Comparison of ENCODE assay signal across 8 mouse cellular contexts in the genomic region with DNA sequence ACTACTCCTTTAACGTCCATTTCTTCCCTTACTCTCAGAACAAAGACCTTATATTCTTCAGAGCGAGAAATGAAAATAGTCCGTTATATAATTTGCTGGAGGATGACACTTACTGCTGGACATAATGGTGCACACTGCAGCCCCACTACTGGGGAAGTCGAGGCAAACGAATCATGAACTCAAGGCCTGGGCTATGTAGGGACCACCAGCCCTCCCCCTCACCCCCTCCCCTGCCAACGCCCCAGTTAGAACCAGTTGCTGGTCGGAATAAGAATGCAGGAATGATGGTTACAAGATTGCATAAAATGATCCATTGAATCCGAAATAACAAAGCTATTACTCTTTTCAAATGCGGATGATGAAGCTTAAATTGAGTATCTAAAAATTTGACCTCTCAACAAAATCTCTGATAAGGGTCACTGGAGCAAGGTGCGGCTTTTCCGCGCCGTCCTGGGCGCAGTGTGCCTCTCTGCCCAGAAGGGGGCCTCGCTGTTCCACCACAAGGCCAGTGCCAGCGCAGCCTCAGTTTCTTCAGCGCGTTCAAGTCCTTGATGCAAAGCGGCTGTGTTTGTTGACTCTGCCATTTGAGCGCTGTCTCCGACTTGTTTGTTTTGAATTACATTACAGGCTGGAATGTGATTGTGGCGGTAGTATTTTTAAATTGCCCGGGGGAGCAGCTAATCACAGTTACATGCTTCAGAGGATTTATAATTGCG. TPM values are rescaled to one million over a fixed set of nuclear protein-coding genes. Genes with fewer than 3 reads are reported as not detected.
DNase-seq lines count a peak whose midpoint lies in the region; ATAC-seq and TF ChIP-seq lines count a peak whose summit lies in the region.

No protein-coding gene starts in this region.

- peak; percentile 52 for DNase-seq in cerebellum, adult 11-12 months
- DNase-seq in forelimb bud, embryonic 11.5 days (ENCODE audit: low read depth, low spot score), result peak; percentile 71
- peak; percentile 81 for DNase-seq in hindbrain, embryonic 11.5 days (ENCODE audit: low spot score)
- peak; percentile 61 to 71 for DNase-seq in layer of hippocampus, postnatal 14 days (ENCODE audit: low spot score in 2 of 2)
- DNase-seq in lung, postnatal 14 days, result peak; percentile 66
- peak; percentile 66 for DNase-seq in retina, postnatal 1 day
- DNase-seq in thymus, postnatal 4 days, result peak; percentile 82

- 27% methylated on average over 24 of the region's 24 CpGs for WGBS in hindbrain, embryonic 11.5 days

- TF ChIP-seq CTCF in ES-Bruce4 (IDR thresholded peaks at IDR 0.05; ENCODE audit: low read depth, low read length), result peak; percentile 88

- no peak overlapping the region for H3K4me2 ChIP-seq in hindbrain, embryonic 11.5 days (replicated peaks; ENCODE audit: low read depth, low read length)

- no peaks in the 10 kb centered on the region for H3K27me3 ChIP-seq in ES-Bruce4 (ENCODE audit: control insufficient read depth, insufficient read depth, low read length, poor library complexity, severe bottlenecking)
- H3K27me3 ChIP-seq in hindbrain, embryonic 11.5 days (ENCODE audit: control insufficient read depth, insufficient read depth, low read length), result no peaks in the 10 kb centered on the region

- no peak overlapping the region for H3K27ac ChIP-seq in ES-Bruce4 (ENCODE audit: insufficient read depth, low read length)
- H3K27ac ChIP-seq in hindbrain, embryonic 11.5 days (ENCODE audit: low read depth, low read length), result no peak overlapping the region

- no peaks in the 10 kb centered on the region for H3K4me1 ChIP-seq in ES-Bruce4 (ENCODE audit: control insufficient read depth, insufficient read depth, low read length)
- H3K4me1 ChIP-seq in hindbrain, embryonic 11.5 days (replicated peaks; ENCODE audit: control insufficient read depth, insufficient read depth, low read length), result no peaks in the 10 kb centered on the region

- no peak for TF ChIP-seq POLR2A in ES-Bruce4 (IDR thresholded peaks at IDR 0.05; ENCODE audit: insufficient read depth, low read length)

- H3K9ac ChIP-seq in ES-Bruce4 (ENCODE audit: low read depth, poor library complexity, severe bottlenecking), result no peak overlapping the region
- no peak overlapping the region for H3K9ac ChIP-seq in hindbrain, embryonic 11.5 days (ENCODE audit: low read depth, low read length)

- peaks cover 4% of the 10 kb centered on the region; the same call in 1 of the 2 replicates for H3K36me3 ChIP-seq in ES-Bruce4 (ENCODE audit: control insufficient read depth, insufficient read depth, low read length, poor library complexity, severe bottlenecking)
- no peaks in the 10 kb centered on the region for H3K36me3 ChIP-seq in hindbrain, embryonic 11.5 days (ENCODE audit: control insufficient read depth, insufficient read depth, low read length)

- 0 out of 2 replicates have a peak, but pooled peaks have one; percentile 15 for TF ChIP-seq EP300 in ES-Bruce4 (IDR thresholded peaks at IDR 0.05; ENCODE audit: insufficient read depth, low read depth, low read length)

- no peak overlapping the region for H3K4me3 ChIP-seq in ES-Bruce4 (ENCODE audit: low read depth, low read length)
- no peak overlapping the region for H3K4me3 ChIP-seq in hindbrain, embryonic 11.5 days (ENCODE audit: low read depth, low read length)

- peak; percentile 78 for ATAC-seq in hindbrain, embryonic 11.5 days (ENCODE audit: low FRiP score)

- peaks cover 6% of the 10 kb centered on the region for H3K9me3 ChIP-seq in ES-Bruce4 (replicated peaks; ENCODE audit: control insufficient read depth, insufficient read depth, low read length, poor library complexity, severe bottlenecking)
- no peaks in the 10 kb centered on the region for H3K9me3 ChIP-seq in hindbrain, embryonic 11.5 days (ENCODE audit: control insufficient read depth, low read length)

RNA-seq across cellular contexts. Expression of a gene that starts 11.6 kb away (rescaled TPM):
- polyA plus RNA-seq in ES-Bruce4 (2011; ENCODE audit: insufficient read depth, insufficient read length, low read depth, missing spikeins), result 18.2 and 19.0 TPM in 2 replicates
- 24.4 and 26.3 TPM in 2 replicates for polyA plus RNA-seq in hindbrain, embryonic 11.5 days (2014; fragmentation: Nextera tagmentation; extraction: Ambion mirVana)
- 10 to 100 TPM; 23.8 to 24.8 TPM for total RNA-seq in layer of hippocampus, postnatal 14 days (2021)

RNA-seq across cellular contexts. Expression of a gene that starts 11.8 kb away (rescaled TPM):
- polyA plus RNA-seq in ES-Bruce4 (2011; ENCODE audit: insufficient read depth, insufficient read length, low read depth, missing spikeins), result 11.0 and 13.4 TPM in 2 replicates
- polyA plus RNA-seq in hindbrain, embryonic 11.5 days (2014; fragmentation: Nextera tagmentation; extraction: Ambion mirVana), result 3.8 and 5.0 TPM in 2 replicates
- total RNA-seq in layer of hippocampus, postnatal 14 days (2021), result 1 to 10 TPM; 7.5 to 8.2 TPM
